Mouse (Mus musculus) testis, adult 2 months (tissue): ENCODE results near the gene Tubb2a.

ENCODE experiments used
- CTCF ChIP-seq: fragments of 200-500 bp; IDR thresholded peaks from 2 replicates; pipeline ENCODE4 v1.5.1; 2012; ENCODE audit warnings: low read depth, mild to moderate bottlenecking, inconsistent platforms, low read length, moderate library complexity; ENCODE audit not compliant: control insufficient read depth, insufficient read depth, insufficient replicate concordance
- POLR2A ChIP-seq: fragments of 200-500 bp; IDR thresholded peaks from 2 replicates; pipeline ENCODE4 v1.6.1; 2012; ENCODE audit warnings: low read depth, mild to moderate bottlenecking, inconsistent platforms, low read length, moderate library complexity; ENCODE audit not compliant: control insufficient read depth

GRCm38 (mm10) chr13:34084026-34084750 lies 6.4 kb upstream of the Tubb2a start:
- TF ChIP-seq POLR2A = no peak
- TF ChIP-seq CTCF = no peak
